Mouse (Mus musculus): ENCODE measurements at regions not wholly inside any gene's neighbourhood (a gene's known extent, or its start where the extent isn't known, plus 50 kb on each side); places are given as distances from the start of the nearest gene placed in this dataset.
A peak's percentile ranks its signal among the peaks of the same experiment; 100 is the strongest.

DNA sequence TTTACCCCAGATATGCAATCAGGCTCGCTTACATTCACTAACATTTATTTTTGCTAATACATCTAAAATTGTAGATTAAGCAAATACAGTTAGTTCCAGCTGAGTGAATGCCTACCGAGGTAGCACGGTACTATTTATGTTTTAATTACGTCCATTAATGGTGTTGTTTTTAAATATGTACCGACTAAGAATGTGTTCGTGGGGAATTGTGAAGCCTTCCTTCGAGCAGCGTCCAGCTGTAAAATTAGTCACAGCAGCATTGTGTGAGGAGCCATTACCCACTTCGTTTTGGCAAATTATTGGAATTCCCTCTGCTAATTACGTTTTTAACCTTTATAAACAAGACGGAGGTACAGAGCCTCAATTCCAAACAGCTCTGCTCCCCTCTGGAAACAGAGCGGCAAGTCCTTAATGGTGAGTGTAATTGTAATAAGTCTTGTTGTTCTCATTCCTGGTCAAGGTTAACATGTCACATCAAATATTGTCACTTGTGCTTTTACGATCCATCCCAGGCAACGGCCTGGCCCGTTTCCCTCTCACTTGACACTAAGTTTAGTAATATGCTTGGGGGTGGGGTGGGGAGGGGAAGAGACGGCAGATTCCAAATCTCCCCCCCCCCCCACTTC is 128.0 kb downstream of the Zfp326 start:
- Histone ChIP-seq H3K4me1 (ENCODE audit: control insufficient read depth, insufficient read depth, low read length) (no peaks in the 10 kb centered on the region), H3K4me2 (replicated peaks; ENCODE audit: low read depth, low read length, severe bottlenecking) (no peak overlapping the region), H3K4me3 (replicated peaks; ENCODE audit: low read length) (no peak overlapping the region), H3K27me3 (ENCODE audit: control insufficient read depth, insufficient read depth, low read length) (peaks cover 11% of the 10 kb centered on the region; the same call in 1 of the 2 replicates), H3K36me3 (ENCODE audit: control insufficient read depth, insufficient read depth, low read length) (no peaks in the 10 kb centered on the region), H3K9me3 (ENCODE audit: control insufficient read depth, low read length) (no peaks in the 10 kb centered on the region), H3K27ac (replicated peaks; ENCODE audit: low read depth, low read length) (no peak overlapping the region), H3K9ac (ENCODE audit: low read depth, low read length, severe bottlenecking) (no peak overlapping the region)
- ATAC-seq (ENCODE audit: low FRiP score, low read depth) = no peak
- 24% methylated on average over 16 of the region's 16 CpGs for WGBS
- DNase-seq (ENCODE audit: low spot score) = no peak
- no peak for TF ChIP-seq POLR2A (IDR thresholded peaks at IDR 0.05; ENCODE audit: borderline replicate concordance, extremely low read depth, insufficient read depth, insufficient read length)

DNA sequence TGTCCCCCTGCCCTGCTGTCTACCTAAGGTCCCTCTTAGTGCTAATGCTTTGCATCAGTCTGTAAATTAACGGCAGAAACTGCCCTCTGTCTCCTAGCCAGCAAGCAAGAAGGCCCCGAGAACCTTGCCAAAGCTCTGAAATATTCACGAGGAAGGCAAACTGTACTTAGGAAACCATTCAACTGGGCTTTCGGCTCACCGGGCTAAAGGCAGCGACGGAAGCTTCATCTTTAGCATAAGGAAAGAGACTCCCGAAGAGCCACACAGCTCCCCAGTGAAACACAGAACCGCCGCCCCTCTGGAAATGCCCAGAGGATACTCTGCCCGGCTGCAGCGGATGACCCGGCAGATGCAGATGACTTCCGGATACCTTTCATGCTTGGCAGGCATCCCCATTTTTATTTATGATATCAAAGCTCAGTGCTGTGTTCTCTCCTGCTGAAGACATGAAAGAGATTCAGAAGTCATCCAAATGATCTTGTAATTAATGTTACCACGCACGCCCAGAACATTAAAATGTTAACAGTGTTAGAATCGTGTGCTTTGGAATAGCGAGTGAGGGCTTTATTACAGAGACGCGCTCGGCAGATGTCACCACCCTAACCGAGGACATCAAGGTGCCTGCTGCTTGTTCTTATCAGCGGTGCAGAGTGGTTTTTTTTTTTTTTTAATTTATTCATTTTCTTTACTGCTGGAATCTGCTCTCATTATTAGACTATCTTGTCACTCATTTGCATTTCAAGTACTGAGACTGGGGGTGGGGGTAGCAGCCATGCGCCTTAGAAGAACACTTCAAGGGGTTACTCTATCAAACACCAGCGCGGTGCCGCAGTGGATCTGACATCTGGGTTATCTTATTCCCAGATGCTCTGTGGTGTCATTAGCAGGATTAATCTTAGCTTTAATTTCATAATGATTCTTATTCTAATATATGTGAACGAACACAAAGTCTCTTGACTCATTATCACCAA is 127.2 kb downstream of the Zfp326 start:
- 58% methylated on average over 28 of the region's 28 CpGs for WGBS
- Histone ChIP-seq H3K9me3 (ENCODE audit: control insufficient read depth, low read length) (no peaks in the 10 kb centered on the region), H3K4me2 (replicated peaks; ENCODE audit: low read depth, low read length, severe bottlenecking) (no peak overlapping the region), H3K4me1 (ENCODE audit: control insufficient read depth, insufficient read depth, low read length) (no peaks in the 10 kb centered on the region), H3K27ac (replicated peaks; ENCODE audit: low read depth, low read length) (no peak overlapping the region), H3K4me3 (replicated peaks; ENCODE audit: low read length) (no peak overlapping the region), H3K36me3 (ENCODE audit: control insufficient read depth, insufficient read depth, low read length) (no peaks in the 10 kb centered on the region), H3K9ac (ENCODE audit: low read depth, low read length, severe bottlenecking) (no peak overlapping the region), H3K27me3 (ENCODE audit: control insufficient read depth, insufficient read depth, low read length) (peaks cover 11% of the 10 kb centered on the region; the same call in 1 of the 2 replicates)
- ATAC-seq (ENCODE audit: low FRiP score, low read depth) (no peak), DNase-seq (ENCODE audit: low spot score) (no peak)
- TF ChIP-seq POLR2A (IDR thresholded peaks at IDR 0.05; ENCODE audit: borderline replicate concordance, extremely low read depth, insufficient read depth, insufficient read length) = no peak

DNA sequence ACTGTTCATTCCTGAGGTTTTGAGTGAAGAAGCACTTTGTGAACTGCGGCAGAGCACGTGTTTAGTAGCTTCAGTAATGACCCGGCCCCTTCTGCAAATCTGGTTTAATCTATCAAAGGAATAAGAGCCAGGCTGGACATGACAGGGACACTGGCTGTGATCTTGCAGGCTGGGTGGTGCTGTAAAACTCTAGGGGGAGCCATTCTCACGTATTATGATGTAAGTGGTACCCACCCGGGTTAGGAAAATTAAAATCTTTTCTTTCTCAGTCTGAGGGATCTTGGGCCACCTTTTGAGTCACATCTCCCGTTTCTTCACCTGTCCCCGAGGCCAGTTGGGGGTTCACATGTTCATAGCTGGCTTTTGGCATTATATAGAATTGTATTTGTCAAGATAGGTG is 126.0 kb downstream of the Zfp326 start:
- no peaks in the 10 kb centered on the region for H3K9me3 ChIP-seq (ENCODE audit: control insufficient read depth, low read length)
- H3K4me3 ChIP-seq (replicated peaks; ENCODE audit: low read length) = no peak overlapping the region
- peaks cover 11% of the 10 kb centered on the region; the same call in 1 of the 2 replicates for H3K27me3 ChIP-seq (ENCODE audit: control insufficient read depth, insufficient read depth, low read length)
- no peak for TF ChIP-seq POLR2A (IDR thresholded peaks at IDR 0.05; ENCODE audit: borderline replicate concordance, extremely low read depth, insufficient read depth, insufficient read length)
- no peak overlapping the region for H3K27ac ChIP-seq (replicated peaks; ENCODE audit: low read depth, low read length)
- H3K36me3 ChIP-seq (ENCODE audit: control insufficient read depth, insufficient read depth, low read length) = no peaks in the 10 kb centered on the region
- H3K9ac ChIP-seq (ENCODE audit: low read depth, low read length, severe bottlenecking) = no peak overlapping the region
- DNase-seq (ENCODE audit: low spot score) (peak; percentile 22), ATAC-seq (ENCODE audit: low FRiP score, low read depth) (no peak)
- H3K4me1 ChIP-seq (ENCODE audit: control insufficient read depth, insufficient read depth, low read length) = no peaks in the 10 kb centered on the region
- no peak overlapping the region for H3K4me2 ChIP-seq (replicated peaks; ENCODE audit: low read depth, low read length, severe bottlenecking)
- WGBS = 29% methylated on average over 7 of the region's 7 CpGs

DNA sequence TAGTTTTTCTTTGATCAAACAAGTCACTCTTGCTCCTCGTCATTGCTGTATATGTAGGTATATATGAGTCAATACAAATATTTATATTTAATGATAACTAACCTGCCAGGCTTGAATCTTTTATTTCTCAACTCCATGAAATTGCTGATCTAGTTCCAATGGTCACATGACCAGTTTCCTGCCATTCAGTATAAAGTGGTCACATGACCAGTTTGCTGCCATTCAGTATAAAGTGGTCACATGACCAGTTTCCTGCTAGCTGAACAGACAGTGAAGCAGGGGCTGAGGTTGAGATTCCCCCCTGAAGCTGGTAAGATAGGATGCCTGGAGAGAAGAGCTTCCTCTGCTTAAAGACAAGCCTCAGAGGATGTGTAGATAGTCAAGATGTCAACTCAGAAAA is 117.9 kb downstream of the Zfp326 start:
- Histone ChIP-seq H3K4me1 (ENCODE audit: control insufficient read depth, insufficient read depth, low read length) (no peaks in the 10 kb centered on the region), H3K4me2 (replicated peaks; ENCODE audit: low read depth, low read length, severe bottlenecking) (no peak overlapping the region), H3K36me3 (ENCODE audit: control insufficient read depth, insufficient read depth, low read length) (no peaks in the 10 kb centered on the region), H3K9ac (ENCODE audit: low read depth, low read length, severe bottlenecking) (no peak overlapping the region), H3K27ac (replicated peaks; ENCODE audit: low read depth, low read length) (no peak overlapping the region), H3K27me3 (ENCODE audit: control insufficient read depth, insufficient read depth, low read length) (no peaks in the 10 kb centered on the region), H3K4me3 (replicated peaks; ENCODE audit: low read length) (no peak overlapping the region), H3K9me3 (ENCODE audit: control insufficient read depth, low read length) (no peaks in the 10 kb centered on the region)
- DNase-seq (ENCODE audit: low spot score) (no peak), ATAC-seq (ENCODE audit: low FRiP score, low read depth) (no peak)
- WGBS = 77% methylated on average over 1 of the region's 1 CpGs
- TF ChIP-seq POLR2A (IDR thresholded peaks at IDR 0.05; ENCODE audit: borderline replicate concordance, extremely low read depth, insufficient read depth, insufficient read length) = no peak

DNA sequence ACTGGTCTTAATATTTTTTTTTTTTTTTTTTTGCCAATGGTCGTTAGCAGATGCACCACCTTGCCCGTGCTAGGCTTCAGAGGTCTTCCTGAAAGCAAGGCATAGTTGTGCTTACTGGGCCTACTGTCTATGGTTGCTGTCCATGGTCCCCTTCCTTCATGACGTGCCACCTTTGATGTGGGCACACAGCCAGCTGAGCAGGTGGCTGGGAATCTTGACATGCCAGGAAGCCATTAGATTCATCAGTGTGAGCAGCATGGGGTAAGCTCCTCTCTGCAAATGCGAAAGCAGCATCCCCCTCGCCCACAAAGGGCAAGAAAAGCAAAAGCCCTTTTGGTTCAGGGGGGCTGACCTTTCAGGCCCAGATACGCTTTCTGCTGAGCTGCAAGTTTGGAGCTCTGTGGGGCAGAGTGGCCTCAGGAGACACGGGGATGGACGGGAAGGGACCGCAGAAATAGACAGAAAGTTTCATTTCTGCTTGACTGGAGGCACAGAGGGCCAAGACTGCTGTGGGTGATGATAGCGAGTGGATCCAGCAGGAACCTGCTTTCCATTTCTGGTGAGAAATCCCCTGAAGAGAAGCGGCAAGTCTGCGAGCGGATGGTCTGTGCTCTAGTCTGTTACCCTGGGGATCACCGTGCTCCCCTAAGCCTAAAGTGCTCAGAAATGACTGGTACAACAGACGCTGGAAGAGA is 116.8 kb downstream of the Zfp326 start:
- no peak for TF ChIP-seq POLR2A (IDR thresholded peaks at IDR 0.05; ENCODE audit: borderline replicate concordance, extremely low read depth, insufficient read depth, insufficient read length)
- H3K4me3 ChIP-seq (replicated peaks; ENCODE audit: low read length) = no peak overlapping the region
- H3K27ac ChIP-seq (replicated peaks; ENCODE audit: low read depth, low read length) = no peak overlapping the region
- no peaks in the 10 kb centered on the region for H3K36me3 ChIP-seq (ENCODE audit: control insufficient read depth, insufficient read depth, low read length)
- no peaks in the 10 kb centered on the region for H3K27me3 ChIP-seq (ENCODE audit: control insufficient read depth, insufficient read depth, low read length)
- H3K4me2 ChIP-seq (replicated peaks; ENCODE audit: low read depth, low read length, severe bottlenecking) = no peak overlapping the region
- WGBS = 69% methylated on average over 15 of the region's 15 CpGs
- H3K9ac ChIP-seq (ENCODE audit: low read depth, low read length, severe bottlenecking) = no peak overlapping the region
- DNase-seq (ENCODE audit: low spot score) (no peak), ATAC-seq (ENCODE audit: low FRiP score, low read depth) (no peak)
- H3K9me3 ChIP-seq (ENCODE audit: control insufficient read depth, low read length) = no peaks in the 10 kb centered on the region
- no peaks in the 10 kb centered on the region for H3K4me1 ChIP-seq (ENCODE audit: control insufficient read depth, insufficient read depth, low read length)
